Mouse (Mus musculus) thymus, postnatal 0 days (tissue): ENCODE results near the gene Vangl1. TPM values are rescaled to one million over a fixed set of nuclear protein-coding genes. Genes with fewer than 3 reads are reported as not detected.
"Not testable (repeated sequence)": the region's sequence is repeated elsewhere in the genome, so short reads cannot be mapped to it uniquely, and the experiment has no call there.

ENCODE experiments used
- DNase-seq: peaks from one replicate; pipeline ENCODE4 v3.0.0-alpha.2; 2015; ENCODE audit warnings: low spot score
- polyA plus RNA-seq: library from polyadenylated mRNA; unstranded; fragments of >200 nt; fragmentation: Nextera tagmentation; extraction: Ambion mirVana; gene quantifications from 2 replicates; pipeline ENCODE4 v1.2.1, GENCODE M21; 2015

The Vangl1 gene
- polyA plus RNA-seq, 1 experiment from 2014 or later: 5.2 TPM

- DNase-seq: no peak
These were observed 30.2 kb downstream of the Vangl1 start for GRCm38 (mm10) chr3:102174118-102174865.

DNA sequence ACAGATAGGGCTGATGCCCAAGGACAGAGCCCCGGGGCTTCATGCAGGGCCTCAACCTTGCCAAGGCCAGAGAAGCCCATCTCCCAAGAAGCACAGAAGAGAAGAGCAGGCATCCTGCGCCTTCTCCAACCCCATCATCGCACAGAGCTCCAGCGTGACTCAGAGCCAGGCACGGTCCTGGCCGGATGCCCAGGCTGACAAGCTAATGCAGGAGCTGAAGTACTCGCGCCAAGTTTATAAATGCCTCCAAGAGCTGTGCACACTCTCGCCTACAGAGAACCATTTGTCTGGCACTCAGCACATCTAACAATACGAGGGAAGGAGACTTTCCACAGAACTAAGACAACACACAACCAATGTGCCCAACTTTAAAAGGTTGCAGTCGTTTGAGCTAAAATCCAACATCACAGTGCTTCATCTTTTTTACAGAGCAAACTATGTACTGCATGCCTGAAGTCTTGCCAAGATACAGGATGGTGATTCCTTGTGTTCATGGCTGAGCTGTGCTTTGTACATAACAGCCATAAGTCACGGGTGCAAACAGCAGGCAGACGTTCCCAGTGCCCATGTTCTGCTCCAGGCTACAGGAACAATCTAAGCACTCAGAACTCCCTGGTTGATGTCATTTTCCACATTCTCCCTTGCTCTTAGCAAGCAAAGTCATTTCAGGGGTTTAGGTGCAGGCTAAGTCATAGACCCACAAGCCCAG, 35.1 kb downstream of the Vangl1 start:
- no peak for DNase-seq

DNA sequence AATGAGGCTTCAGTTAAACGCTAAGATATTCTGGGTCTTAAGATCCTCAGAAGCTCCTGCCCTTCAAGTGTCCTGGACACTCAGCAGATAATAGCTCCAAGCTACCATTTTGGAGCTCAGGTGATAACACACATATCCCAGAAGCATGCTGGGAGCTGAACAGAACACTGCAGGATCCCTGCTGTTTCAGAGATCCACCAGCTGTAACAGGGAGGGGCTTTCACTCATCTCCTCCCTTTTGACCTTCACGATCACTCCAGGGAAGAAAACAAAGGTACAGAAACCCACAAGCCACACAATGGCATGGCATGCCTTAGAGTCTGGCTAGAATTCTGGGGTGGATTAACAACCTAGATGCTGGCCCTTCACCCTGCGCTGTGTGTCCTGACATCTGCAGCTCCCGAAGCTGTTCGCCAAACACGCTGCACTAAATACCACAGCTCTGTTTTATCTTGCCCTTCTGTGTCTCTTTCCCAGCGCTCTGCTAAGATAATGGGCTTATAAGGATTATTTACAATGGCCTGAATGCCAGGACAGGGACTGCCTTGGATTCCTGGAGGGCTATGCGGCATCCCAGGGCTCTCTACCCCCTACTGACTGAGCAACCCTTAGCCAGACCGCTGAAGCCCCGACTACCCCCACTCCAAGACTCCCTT, 36.8 kb downstream of the Vangl1 start:
- no peak for DNase-seq

DNA sequence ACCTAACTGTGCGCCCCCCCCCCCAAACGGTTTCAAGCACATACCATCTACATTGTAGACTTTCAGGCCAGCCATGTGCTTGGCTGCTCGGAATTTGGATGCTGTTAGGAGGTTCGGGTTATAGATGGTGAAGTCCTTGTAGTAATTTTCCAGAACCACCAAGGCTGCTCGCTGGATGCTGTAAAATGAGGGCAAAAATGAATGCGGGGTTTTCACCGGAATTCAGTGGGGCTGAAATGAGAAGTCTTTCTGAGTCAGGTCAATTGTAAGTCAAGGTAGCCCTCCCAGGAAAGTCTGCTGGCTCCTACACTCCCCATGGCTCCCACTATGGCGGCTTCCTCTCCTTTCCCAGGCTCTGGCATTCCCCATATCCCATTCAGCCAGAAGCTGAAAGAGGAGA, 37.7 kb downstream of the Vangl1 start:
- no peak for DNase-seq

GRCm38 (mm10) chr3:102166287-102166620, 38.2 kb downstream of the Vangl1 start:
- no peak for DNase-seq

DNA sequence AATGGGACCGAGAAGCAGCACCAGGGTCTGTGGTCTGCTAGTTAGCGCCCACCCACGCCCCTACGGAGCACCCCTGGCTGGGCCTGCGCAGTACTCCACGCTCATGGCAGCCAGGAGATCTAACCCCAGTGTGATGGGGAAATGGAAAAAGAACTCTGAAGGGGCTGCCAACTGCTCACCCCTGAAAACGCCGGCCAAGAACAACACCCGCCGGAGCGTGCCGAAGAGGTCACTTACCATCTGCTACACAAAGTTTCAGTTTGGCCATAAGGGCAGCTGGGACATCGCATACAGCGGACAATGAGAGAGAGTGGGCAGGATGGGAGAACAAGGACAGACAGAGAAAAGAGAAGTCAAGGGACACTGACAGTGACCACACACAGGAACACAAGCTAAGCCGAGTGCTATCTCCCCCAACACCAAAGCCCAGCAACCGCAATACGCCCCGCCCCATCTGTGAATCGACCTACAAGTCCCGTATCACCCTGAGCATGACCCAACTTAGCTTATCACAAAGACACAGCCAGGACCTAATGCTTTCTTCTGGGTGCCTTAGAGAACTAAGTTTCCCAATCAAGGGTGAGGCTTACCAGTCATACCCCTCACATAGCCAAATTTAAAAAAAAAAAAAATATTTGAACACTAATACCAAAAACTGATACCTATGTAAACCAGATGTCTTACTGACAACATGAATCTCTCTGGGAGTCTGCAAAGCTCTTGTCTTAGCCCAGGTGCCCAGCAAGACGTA, 38.8 kb downstream of the Vangl1 start:
- DNase-seq: no peak

GRCm38 (mm10) chr3:102164911-102165310, 39.6 kb downstream of the Vangl1 start:
- DNase-seq: no peak

DNA sequence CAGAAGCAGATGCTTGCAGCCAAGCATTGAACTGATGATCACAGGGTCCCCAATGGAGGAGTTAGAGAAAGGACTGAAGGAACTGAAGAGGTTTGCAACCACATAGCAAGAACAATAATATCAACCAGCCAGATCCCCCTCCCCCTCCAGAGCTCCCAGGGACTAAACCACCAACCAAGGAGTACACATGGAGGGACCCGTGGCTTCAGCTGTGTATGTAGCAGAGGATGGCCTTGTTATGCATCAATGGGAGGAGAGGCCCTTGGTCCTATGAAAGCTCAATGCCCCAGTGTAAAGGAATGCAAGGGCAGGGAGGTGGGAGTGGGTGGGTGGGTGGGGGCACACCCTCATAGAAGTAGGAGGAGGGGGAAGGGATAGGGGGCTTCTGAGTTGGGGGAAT, 40.6 kb downstream of the Vangl1 start:
- DNase-seq: not testable (repeated sequence)

- no peak for DNase-seq
These were observed 44.8 kb downstream of the Vangl1 start for GRCm38 (mm10) chr3:102159423-102160325.

GRCm38 (mm10) chr3:102158759-102159422, 45.6 kb downstream of the Vangl1 start:
- DNase-seq: no peak

DNA sequence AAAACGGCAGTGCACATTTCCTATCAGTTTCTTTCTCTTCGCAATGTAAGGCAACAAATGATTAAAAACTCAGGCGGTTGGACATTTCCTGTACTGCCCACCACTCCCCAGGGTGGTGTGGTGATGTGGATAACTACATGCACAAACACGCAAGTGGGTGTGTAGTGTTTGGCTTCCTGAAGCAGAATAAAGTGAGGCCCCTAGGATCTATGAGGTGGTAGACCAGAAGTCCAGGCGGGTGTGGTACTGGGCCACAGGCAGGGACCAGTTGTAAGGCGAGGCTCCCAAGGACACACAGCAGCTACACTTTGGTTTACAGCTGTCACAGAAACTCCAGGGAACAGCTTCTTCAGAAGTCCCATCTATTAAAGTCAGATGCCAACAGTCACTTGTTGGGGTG, 46.8 kb downstream of the Vangl1 start:
- no peak for DNase-seq

GRCm38 (mm10) chr3:102156737-102157136, 47.8 kb downstream of the Vangl1 start:
- no peak for DNase-seq

DNA sequence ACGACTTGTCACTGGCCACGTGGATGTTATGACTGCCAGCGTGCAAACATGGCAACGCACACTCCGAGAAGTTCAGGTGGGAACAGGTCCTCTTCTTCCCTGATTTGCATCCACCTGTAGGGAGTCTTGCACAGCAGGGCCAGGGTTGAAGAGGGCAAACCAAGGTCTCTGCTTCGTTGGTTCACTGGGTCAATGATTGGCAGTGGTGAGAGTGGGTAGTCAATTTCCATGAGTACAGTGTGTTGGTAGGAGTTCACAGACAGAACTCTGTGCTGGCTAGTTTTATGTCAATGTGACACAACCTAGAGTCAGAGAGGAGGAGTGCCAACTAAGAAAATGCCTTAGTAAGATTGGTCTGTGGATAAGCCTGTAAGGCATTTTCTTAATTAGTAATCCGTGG, 50.4 kb downstream of the Vangl1 start:
- no peak for DNase-seq

DNA sequence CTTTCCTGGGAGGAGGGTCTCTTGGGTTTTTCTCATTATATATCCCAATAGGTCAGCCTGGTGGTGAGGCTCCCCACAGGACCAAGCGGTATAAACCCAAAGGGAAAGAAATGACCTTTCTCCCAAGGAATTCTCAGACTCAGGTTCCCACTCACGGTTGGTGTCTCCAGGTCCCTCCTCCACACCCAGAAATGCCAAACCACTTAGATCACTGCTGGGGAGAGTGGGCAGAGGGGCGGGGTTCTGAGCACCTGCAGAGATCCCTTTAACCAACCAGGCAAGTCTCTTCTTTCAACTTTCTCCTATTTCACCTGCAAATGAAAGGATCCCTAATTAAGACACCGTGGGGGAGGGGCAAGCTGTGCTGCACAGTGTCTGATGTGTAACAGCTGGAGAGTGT, 51.6 kb downstream of the Vangl1 start:
- no peak for DNase-seq

- no peak for DNase-seq
These were observed 52.0 kb downstream of the Vangl1 start for GRCm38 (mm10) chr3:102152471-102152870.

GRCm38 (mm10) chr3:102151850-102152249, 52.6 kb downstream of the Vangl1 start:
- DNase-seq: no peak

GRCm38 (mm10) chr3:102149941-102150340, 54.6 kb downstream of the Vangl1 start:
- DNase-seq: no peak

DNA sequence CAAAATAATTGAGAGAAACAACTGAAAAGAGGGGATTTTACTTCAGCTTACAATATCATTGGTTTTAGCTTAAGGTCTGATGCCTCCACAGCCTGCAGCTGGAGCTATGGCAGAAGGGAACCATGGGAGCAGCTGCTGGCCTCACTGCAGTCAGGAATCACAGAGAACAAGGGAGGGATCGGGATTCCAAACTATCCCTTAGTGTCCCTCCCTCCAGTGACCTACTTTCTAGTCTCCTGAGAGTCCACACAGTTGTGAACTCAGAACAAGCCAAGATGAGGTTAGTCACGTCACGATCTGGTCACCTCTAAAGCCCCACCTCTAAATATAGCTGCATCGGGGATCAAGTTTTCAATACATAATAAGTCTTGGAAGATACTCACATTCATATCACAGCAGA, 57.3 kb downstream of the Vangl1 start:
- no peak for DNase-seq

GRCm38 (mm10) chr3:102146428-102146827, 58.1 kb downstream of the Vangl1 start:
- no peak for DNase-seq
